Mouse (Mus musculus): Measurements from ENCODE around the gene Olfr71. TPM values are rescaled to one million over a fixed set of nuclear protein-coding genes. Genes with fewer than 3 reads are reported as not detected.

Gene Olfr71
- polyA plus RNA-seq, 1 experiment from 2014 or later: not detected

DNA sequence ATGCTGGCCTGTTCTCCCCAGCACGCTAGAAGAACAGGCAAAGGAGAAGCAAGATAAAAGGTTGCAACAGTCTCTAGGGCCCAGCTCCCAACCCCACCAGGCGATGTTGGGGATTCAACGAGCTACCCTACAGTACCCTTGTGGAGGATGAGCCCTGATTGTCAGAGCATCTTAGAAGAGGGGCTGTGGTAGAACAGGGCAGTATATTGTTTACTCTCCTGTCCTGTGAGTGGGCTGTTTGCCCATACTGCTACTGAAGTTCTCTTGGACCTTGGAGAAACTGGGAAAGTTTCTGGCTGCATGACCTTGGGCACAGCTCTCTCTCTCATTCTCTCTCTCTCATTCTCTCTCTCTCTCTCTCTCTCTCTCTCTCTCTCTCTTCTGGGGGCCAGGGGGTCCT lies 19.1 kb upstream of the Olfr71 start:
- H3K9me3 ChIP-seq: no peaks in the 10 kb centered on the region
- no peaks in the 10 kb centered on the region for H3K27me3 ChIP-seq (replicated peaks)
- no peak overlapping the region for H3K9ac ChIP-seq
- no peaks in the 10 kb centered on the region for H3K36me3 ChIP-seq (replicated peaks)
- H3K4me1 ChIP-seq: no peaks in the 10 kb centered on the region
- no peak for ATAC-seq (replicated peaks)
- H3K27ac ChIP-seq: no peak overlapping the region
- H3K4me2 ChIP-seq: no peak overlapping the region
- 83% methylated on average over 3 of the region's 3 CpGs for WGBS
- H3K4me3 ChIP-seq: no peak overlapping the region

DNA sequence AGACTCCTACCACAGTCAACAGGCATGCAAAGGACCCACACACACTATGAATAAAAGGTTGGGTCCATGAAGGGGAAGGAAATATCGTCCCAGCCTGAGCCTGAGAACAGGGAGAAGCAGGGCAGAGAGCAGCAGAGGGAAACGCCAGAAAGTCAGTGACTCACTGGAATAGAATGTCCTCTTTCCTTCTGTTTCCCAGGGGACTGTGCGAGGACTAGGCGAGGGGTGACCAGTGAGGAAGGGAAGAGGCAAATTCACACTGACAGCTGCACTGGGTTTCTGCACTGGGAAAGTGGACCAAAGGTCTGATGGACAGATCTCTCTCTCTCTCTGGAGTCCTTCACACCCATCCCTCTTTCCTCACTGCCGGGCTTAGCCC lies 18.5 kb upstream of the Olfr71 start:
- 50% methylated on average over 5 of the region's 5 CpGs for WGBS
- Histone ChIP-seq H3K4me3 (no peak overlapping the region), H3K27ac (no peak overlapping the region), H3K9ac (no peak overlapping the region), H3K36me3 (replicated peaks) (no peaks in the 10 kb centered on the region), H3K4me1 (no peaks in the 10 kb centered on the region), H3K27me3 (replicated peaks) (no peaks in the 10 kb centered on the region), H3K9me3 (no peaks in the 10 kb centered on the region), H3K4me2 (no peak overlapping the region)
- ATAC-seq (replicated peaks): no peak

DNA sequence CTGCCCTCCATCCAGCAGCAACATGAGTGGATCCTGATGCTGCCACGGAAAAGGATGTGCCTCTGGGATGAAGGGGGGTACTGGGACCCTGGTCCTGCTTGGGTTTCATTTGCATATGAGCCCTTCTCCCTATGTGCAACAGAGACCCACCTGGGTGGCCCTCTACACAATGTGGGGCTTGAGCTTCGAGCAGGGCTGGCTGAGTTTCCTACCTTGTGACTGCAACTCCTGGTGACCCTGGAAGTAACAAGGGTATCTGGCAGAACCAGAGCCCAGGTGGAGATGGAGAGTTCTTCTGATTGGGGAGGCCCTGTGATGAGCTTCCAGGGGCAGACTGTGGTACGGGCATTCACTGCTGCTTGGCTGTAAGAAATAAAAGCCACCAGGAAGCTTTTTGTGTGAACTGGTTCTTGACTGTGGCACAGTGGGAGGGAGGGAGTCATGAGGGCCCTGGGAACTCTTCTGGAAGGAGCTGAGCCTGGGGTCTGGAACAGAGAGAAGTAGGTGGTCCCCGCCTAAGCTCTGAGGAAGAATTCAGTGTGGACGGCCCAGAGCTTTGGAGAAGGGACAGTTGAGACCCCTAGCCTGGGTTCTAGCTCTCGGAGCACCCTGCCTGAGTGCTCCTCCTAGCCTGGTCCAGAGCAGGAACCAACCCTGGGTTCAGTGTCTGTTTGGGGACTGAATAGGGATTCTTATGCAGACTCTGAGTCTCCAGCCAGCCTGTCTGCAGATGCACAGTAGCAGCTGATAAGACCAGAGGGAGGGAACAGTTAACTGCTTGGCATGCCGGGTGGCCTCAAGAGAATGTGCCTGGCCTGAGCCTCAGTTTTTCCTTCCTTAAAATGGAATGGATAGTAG lies 17.9 kb upstream of the Olfr71 start:
- no peak overlapping the region for H3K4me2 ChIP-seq
- H3K4me1 ChIP-seq: no peaks in the 10 kb centered on the region
- no peak overlapping the region for H3K4me3 ChIP-seq
- H3K36me3 ChIP-seq (replicated peaks): no peaks in the 10 kb centered on the region
- H3K9me3 ChIP-seq: no peaks in the 10 kb centered on the region
- WGBS: 71% methylated on average over 7 of the region's 7 CpGs
- ATAC-seq (replicated peaks): no peak
- H3K27ac ChIP-seq: no peak overlapping the region
- H3K27me3 ChIP-seq (replicated peaks): no peaks in the 10 kb centered on the region
- no peak overlapping the region for H3K9ac ChIP-seq

DNA sequence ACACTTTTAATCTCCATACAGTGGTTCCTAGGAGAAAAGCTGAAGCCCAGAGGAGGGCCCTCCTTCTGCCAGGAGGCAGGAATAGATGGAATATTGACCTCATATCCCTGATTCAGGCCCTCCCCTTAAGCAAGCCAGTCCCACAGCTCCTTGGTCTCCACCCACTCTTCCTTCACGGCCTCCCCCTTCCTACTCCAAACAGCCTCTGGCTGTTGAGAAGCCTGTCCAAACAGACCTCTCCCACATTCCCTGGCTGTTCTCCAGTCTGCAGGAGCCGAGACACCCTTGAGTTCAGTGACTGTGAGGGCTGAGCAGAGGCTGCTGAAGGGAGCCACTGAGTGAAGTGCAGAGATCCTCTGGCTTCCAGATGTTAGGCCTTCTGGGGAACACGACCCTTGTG lies 16.9 kb upstream of the Olfr71 start, which contains the start of gene Hrct1:
TSS of gene Hrct1 (plus strand) at position 194 of the 400 bp plus-strand sequence.
- no peak within 1 kb of the TSS for H3K4me3 ChIP-seq
- H3K27me3 ChIP-seq (replicated peaks): no peaks in the 10 kb centered on the region
- ATAC-seq (replicated peaks): no peak
- H3K27ac ChIP-seq: no peak within 1 kb of the TSS
- no peak within 1 kb of the TSS for H3K4me2 ChIP-seq
- no peaks in the 10 kb centered on the region for H3K36me3 ChIP-seq (replicated peaks)
- no peaks in the 10 kb centered on the region for H3K9me3 ChIP-seq
- no peaks in the 10 kb centered on the region for H3K4me1 ChIP-seq
- WGBS: 55% methylated on average over 3 of the region's 3 CpGs
- no peak within 1 kb of the TSS for H3K9ac ChIP-seq

DNA sequence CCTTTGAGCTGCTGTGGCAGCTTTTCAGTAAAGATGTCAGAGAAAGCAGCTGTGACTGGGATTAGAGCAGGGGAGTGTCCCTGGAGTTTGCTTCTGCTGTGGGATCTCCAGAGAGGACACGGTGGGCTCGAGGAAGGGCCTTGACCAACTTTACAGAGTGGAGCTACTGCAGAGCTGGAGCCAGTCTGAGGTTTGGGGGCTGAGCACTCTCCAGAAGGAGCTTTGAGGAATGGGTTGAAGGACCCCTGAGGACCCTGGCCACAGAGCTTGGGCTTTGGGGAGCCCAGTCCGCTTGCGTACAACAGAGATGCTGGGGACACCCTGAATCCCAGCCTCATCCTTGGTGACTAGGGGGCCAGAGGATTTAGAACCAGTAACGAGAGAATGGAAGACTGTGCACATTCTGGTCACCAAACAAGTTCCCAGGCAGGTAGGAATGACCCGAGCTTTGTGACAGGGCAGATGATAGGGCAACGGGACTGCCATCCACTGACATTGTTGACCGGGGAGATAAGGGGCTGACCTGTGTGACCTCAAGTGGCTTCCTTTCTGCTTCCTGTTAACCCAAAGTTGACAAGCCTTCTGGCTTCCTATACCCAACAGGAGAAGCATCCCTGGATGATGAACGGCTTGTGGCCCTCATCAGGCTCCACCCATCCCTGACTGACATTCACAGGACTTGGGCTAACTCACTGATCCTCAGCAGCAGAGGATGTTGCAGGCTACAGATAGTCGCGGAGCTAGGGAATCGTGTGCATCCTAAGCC lies 16.4 kb upstream of the Olfr71 start:
- H3K27me3 ChIP-seq (replicated peaks): no peaks in the 10 kb centered on the region
- H3K36me3 ChIP-seq (replicated peaks): no peaks in the 10 kb centered on the region
- no peak overlapping the region for H3K9ac ChIP-seq
- no peak overlapping the region for H3K4me3 ChIP-seq
- 78% methylated on average over 12 of the region's 12 CpGs for WGBS
- H3K4me1 ChIP-seq: no peaks in the 10 kb centered on the region
- H3K9me3 ChIP-seq: no peaks in the 10 kb centered on the region
- H3K4me2 ChIP-seq: no peak overlapping the region
- no peak for ATAC-seq (replicated peaks)
- H3K27ac ChIP-seq: no peak overlapping the region

DNA sequence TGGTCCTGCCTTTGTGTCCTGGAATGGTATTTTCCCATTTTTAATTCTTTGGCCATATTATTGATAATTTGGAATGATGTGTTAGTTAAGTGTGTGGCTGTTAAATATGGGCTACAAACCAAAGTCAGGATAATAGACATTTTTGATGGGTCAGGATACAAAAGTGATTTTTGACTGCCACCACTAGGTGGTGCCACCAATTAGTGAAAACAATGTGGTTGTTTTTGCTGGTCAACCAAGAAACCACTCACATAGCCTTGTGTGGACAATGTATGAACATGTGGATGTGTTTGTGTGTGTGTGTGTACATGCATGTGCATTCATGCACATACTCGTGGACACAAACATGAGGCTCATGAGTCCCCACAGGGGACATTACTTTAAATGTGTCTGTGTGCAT lies 14.7 kb upstream of the Olfr71 start:
- WGBS: 46% methylated on average over 1 of the region's 1 CpGs
- H3K9ac ChIP-seq: no peak overlapping the region
- H3K9me3 ChIP-seq: no peaks in the 10 kb centered on the region
- H3K27me3 ChIP-seq (replicated peaks): no peaks in the 10 kb centered on the region
- H3K4me1 ChIP-seq: no peaks in the 10 kb centered on the region
- H3K4me3 ChIP-seq: no peak overlapping the region
- no peaks in the 10 kb centered on the region for H3K36me3 ChIP-seq (replicated peaks)
- no peak for ATAC-seq (replicated peaks)
- H3K27ac ChIP-seq: no peak overlapping the region
- no peak overlapping the region for H3K4me2 ChIP-seq

DNA sequence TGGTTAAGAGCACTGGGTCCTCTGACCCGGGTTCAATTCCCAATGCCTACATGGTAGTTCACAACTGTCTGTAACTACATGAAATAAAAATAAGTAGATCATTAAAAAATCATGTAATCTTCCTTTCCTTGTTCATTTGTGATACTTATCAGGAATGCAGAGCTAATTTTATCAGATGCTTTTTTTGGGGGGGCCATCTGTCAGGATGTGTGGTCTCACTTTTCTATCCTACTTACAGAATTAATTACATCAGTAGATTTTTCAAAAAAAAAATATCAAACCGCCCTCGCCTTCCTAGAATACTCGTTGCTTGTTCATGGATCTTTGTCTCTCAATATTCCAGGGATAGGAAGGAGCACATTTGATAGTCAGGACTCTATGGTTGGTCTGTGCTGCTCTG lies 12.1 kb upstream of the Olfr71 start:
- Histone ChIP-seq H3K27ac (no peak overlapping the region), H3K4me1 (no peaks in the 10 kb centered on the region), H3K4me3 (no peak overlapping the region), H3K9ac (no peak overlapping the region), H3K4me2 (no peak overlapping the region), H3K36me3 (replicated peaks) (no peaks in the 10 kb centered on the region), H3K27me3 (replicated peaks) (no peaks in the 10 kb centered on the region), H3K9me3 (no peaks in the 10 kb centered on the region)
- ATAC-seq (replicated peaks): no peak
- 86% methylated on average over 4 of the region's 4 CpGs for WGBS

DNA sequence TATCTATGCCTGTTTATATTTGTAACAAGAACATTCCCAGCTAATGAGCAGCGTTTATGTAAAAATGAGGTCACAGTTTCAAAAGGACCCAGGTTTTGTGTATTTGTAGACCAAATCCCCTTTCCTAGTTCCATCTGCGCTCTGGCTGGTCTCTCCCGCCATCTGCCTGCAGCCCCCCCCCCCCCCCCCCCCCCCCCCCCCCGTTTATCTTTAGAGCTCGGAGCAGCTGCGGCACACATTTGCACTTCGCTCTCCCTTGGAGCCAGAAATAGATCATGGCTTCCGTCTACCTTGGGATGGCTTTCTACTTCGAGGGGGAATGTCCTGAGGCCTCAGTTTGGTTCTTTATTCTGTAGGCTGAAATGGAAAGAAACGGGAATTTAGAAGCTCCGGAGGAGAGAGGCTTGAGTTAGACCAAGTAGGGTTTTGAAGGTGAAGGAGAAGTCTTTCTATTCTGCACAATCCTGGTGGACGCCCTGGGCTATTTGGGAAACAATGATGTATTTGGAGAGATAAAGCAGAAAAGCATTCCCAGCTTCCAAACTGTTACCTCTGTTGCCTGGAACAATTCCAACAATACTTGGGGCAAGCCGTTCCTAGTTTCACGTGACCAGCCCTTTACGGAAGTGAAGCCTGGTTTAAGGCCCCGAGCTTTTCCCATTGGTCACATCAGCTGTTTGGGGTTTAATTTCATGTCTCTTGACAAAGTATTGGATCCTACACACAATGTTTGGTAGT lies 10.6 kb upstream of the Olfr71 start:
- Histone ChIP-seq H3K4me2 (no peak overlapping the region), H3K4me1 (no peaks in the 10 kb centered on the region), H3K4me3 (no peak overlapping the region), H3K27ac (no peak overlapping the region), H3K9me3 (no peaks in the 10 kb centered on the region), H3K36me3 (replicated peaks) (no peaks in the 10 kb centered on the region), H3K9ac (no peak overlapping the region), H3K27me3 (replicated peaks) (no peaks in the 10 kb centered on the region)
- WGBS: 54% methylated on average over 12 of the region's 16 CpGs
- no peak for ATAC-seq (replicated peaks)

DNA sequence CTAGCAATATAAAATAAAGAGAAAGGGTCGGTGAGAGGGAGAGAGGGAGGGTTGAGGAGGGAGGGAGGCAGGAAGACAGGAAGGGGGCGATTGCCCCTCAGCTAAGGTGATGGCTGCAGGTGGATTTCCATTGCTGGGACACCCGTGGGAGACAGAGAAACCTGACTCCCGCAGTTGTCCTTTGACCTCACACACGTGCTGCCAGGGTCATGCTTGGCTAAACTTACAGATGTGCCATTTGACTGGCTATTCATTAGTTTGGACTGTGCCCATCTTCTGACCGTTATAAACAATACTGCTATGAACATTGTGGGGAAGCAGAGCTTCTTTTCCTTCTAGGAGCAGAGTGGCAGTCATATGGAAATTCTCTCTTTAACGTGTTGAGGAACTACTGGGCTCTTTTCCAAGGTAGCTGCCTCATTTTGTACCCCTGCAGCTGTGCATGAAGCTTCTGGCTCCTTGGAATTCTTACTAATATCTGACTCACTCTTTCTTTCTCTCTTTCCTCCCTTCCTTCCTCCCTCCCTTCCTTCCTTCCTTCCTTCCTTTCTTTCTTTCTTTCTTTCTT lies 3.7 kb upstream of the Olfr71 start:
- no peaks in the 10 kb centered on the region for H3K4me1 ChIP-seq
- no peak overlapping the region for H3K4me2 ChIP-seq
- H3K9ac ChIP-seq: no peak overlapping the region
- no peaks in the 10 kb centered on the region for H3K9me3 ChIP-seq
- no peak overlapping the region for H3K27ac ChIP-seq
- H3K4me3 ChIP-seq: no peak overlapping the region
- 42% methylated on average over 7 of the region's 7 CpGs for WGBS
- ATAC-seq (replicated peaks): no peak
- H3K27me3 ChIP-seq (replicated peaks): no peaks in the 10 kb centered on the region
- H3K36me3 ChIP-seq (replicated peaks): no peaks in the 10 kb centered on the region

DNA sequence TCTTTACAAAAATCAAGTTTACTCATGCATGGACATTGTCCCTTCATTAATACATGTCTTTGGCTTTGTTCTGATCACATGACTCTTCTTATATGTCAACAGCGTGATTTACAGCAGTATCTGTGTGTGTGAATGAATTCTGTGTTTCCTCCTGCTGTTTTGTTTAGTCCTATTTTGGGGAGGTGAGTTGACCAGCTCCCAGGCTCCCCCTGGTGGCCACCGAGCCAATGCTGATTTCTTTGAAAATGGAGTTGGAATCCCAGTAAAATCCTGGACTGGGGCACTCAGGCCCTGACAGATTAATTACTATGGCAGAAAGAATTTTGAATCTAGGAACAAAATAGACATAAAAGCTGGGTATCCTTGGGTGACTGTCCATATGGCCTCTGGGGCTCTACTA lies 1.8 kb upstream of the Olfr71 start:
- Histone ChIP-seq H3K27me3 (replicated peaks) (no peaks in the 10 kb centered on the region), H3K4me1 (no peaks in the 10 kb centered on the region), H3K36me3 (replicated peaks) (no peaks in the 10 kb centered on the region), H3K4me3 (no peak overlapping the region), H3K4me2 (no peak overlapping the region), H3K9ac (no peak overlapping the region), H3K9me3 (no peaks in the 10 kb centered on the region), H3K27ac (no peak overlapping the region)
- 1% methylated on average over 2 of the region's 2 CpGs for WGBS
- ATAC-seq (replicated peaks): no peak

DNA sequence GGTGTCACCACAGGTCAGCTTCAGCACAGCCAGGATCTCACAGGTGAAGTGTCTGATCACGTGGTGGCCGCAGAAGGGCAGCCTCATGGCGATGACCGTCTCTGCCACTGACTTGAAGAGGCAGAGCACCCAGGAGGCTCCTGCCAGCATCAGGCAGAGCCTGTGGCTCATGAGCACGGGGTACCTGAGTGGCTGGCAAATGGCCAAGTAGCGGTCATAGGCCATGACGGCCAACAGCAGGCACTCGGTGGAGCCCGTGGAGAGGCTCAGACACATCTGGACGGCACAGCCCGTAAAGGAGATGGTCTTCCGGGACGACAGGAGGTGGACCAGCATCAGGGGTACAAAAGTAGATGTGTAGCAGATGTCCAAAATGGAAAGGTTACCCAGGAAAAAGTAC lies 4.1 kb downstream of the Olfr71 start:
- H3K4me2 ChIP-seq: no peak overlapping the region
- no peak overlapping the region for H3K27ac ChIP-seq
- no peaks in the 10 kb centered on the region for H3K9me3 ChIP-seq
- H3K27me3 ChIP-seq (replicated peaks): no peaks in the 10 kb centered on the region
- H3K4me3 ChIP-seq: no peak overlapping the region
- H3K9ac ChIP-seq: no peak overlapping the region
- H3K4me1 ChIP-seq: no peaks in the 10 kb centered on the region
- 87% methylated on average over 13 of the region's 13 CpGs for WGBS
- ATAC-seq (replicated peaks): no peak
- no peaks in the 10 kb centered on the region for H3K36me3 ChIP-seq (replicated peaks)

DNA sequence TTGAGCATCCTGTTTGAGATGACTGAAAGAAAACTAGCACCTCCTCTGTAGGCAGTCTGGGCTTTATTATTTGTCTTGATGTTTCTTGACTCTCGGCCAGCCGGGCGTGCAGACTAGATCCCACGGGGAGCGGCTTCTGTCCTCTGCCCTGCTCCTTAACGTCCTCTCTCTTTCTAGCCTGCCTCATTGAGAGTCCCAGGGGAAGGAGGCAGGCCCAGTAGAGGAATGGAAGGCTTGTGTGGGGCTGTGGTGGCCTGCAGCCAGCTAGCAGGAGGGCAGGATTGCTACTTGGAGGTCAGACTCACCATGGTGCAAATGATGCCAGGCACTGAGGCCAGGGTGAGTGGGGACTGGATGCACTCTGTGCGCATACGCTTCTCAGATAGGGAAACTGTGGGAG lies 6.2 kb downstream of the Olfr71 start:
- H3K4me1 ChIP-seq: no peaks in the 10 kb centered on the region
- 70% methylated on average over 8 of the region's 8 CpGs for WGBS
- no peaks in the 10 kb centered on the region for H3K36me3 ChIP-seq (replicated peaks)
- no peak for ATAC-seq (replicated peaks)
- no peaks in the 10 kb centered on the region for H3K27me3 ChIP-seq (replicated peaks)
- no peaks in the 10 kb centered on the region for H3K9me3 ChIP-seq
- no peak overlapping the region for H3K4me2 ChIP-seq
- H3K27ac ChIP-seq: no peak overlapping the region
- no peak overlapping the region for H3K4me3 ChIP-seq
- no peak overlapping the region for H3K9ac ChIP-seq

Data from midbrain, embryonic 15.5 days (tissue).